Mouse (Mus musculus) megakaryocyte, adult 5-6 weeks (primary cell): ENCODE measurements around the gene Serpina3g. TPM values are rescaled to one million over a fixed set of nuclear protein-coding genes. Genes with fewer than 3 reads are reported as not detected.

Experiments used
- ATAC-seq: 2 replicates; pipeline ENCODE4 v1.8.0; 2016; ENCODE audit warnings: mild to moderate bottlenecking, inconsistent platforms; ENCODE audit not compliant: poor library complexity, severe bottlenecking
- total RNA-seq, 2 experiments: library from RNA; stranded (forward) in 1 of 2; stranded (reverse) in 1 of 2; fragments of 153-499, 151-499 nt in 1 of 2; fragments of 221-1000, 200-1000 nt in 1 of 2; gene quantifications; 2 replicates each; pipeline versions ENCODE4 v1.2.3 to v1.2.4; 2015 to 2017

Serpina3g gene
- total RNA-seq, 2 experiments from 2014 or later = 4.2 to 4.9 TPM

DNA sequence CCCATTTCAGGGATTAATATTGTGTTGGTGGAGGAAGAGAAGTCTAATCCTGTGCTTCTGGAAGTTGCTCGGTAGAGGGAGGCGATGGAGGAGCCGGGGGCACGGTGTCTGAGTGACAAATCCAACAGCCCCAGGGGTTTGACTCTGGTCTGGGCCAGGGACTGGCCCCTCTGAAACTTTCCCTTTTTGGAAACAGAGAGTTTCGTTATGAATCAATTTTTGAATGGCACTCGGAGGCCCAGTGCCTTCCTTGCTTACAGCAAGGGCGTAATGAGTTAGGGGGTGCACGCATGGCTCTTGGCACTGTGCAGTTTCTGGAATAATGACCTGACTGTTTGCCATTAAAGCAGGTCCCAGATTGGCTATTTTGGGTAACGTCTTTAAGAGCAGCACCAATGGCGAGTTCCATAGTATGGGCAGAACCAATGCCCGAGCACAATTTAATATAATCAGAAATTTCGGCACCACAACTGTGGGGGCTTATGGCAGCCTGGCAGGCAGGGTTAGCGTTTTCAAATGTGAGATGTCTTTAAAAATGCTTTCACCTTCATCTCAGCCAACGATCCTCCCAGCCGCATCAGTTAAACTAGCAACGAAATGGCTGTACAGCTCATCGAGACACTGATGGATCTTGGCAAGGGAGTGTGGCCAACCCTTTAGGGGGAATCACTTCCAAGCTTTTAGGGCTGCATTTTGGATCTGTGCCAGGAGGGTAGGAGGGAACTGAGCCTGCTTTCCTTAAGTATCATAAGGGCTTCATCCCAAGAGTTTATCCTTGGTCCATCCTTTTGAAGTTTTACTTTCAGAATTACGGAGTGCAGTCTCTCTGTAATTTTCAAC is 42.4 kb downstream of the Serpina3g start:
- no peak for ATAC-seq

DNA sequence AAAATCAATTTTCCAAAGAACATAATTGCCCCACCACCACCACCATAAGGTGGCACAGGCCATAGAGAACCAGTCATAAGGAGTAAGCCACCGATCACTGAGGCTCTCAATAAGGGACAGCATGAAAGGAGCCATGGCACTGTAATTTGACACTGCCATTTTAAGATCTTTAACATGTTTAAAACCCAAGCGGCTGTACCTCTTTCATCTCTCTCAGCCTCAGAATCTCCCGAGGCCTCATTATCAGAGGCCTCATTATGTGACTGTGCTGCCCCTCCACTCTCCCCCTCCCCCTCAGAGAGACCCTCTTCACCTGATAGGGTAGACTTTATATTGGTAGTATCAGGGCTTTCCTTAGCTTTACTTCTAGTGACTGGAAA is 43.0 kb downstream of the Serpina3g start:
- no peak for ATAC-seq

DNA sequence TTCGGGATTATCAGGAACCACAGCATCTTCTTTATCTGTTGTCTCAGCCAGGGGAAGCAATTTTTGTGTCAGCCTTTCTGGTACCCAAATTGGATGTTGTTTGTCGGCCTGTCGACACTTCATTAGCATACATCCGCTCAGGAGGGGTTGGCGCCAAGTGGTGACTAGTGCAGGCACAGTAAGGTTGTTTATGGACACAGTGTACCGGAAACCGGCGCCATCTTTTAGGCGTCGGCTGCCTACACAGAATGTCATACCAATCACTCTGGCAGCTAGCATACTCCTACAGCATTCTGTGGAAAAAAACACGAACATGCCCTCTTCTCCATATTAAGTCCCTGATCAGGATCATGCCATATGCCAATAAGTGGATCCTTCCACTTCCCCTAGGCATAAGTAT is 47.3 kb downstream of the Serpina3g start:
- no peak for ATAC-seq

DNA sequence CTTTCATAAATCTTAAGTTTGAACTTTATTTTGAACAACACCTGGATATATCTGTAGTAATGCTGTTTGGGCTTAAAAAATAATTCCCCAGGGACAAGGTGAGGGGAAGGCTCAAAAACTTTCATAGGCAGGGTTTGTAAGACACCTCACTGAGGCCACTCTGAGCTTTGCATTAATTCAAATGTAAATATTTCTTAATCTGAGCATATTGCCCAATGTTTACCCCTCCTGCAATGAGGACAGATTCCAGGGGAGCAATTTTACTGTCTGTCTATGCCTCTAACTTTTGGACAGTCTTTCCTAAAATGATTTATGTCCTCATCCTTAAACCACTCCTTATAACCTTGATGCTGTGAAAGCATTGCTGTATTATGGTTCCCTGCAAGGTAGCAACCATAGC is 52.3 kb downstream of the Serpina3g start:
- ATAC-seq = no peak

DNA sequence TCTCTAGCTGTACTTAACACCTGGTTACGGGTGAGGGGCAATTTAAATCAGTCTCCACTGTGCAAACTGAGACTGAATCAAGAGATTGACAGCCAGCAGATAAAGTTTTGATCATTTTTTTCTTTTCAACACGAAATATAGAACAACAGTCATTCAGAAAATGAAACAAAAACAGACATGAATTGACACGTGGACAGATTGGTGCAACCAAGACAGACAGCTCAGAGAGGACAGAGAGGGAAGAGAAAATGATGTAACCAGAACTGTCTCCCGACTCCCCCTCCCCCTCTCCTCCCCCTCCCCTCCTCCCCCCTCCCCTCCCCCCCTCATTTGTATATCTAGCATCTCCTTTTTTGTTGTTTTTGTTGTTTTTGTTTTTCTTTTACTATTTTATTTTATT is 53.8 kb downstream of the Serpina3g start:
- no peak for ATAC-seq

Other genes with a start within 250 kb of the Serpina3g start
- 0.22 and 0.34 TPM in 2 replicates for gene Serpina11, start 246.3 kb upstream of the Serpina3g start, total RNA-seq (2015)
- 0.77 and 1.3 TPM in 2 replicates for gene Serpina11, start 246.3 kb upstream of the Serpina3g start, total RNA-seq (2017)
- not detected in 2 replicates for gene Serpina9, start 222.5 kb upstream of the Serpina3g start, total RNA-seq (2015)
- gene Serpina9, start 222.5 kb upstream of the Serpina3g start, total RNA-seq (2017) = not detected in 2 replicates
- gene Serpina12, start 191.8 kb upstream of the Serpina3g start, total RNA-seq (2015) = 0.05 and 0.07 TPM in 2 replicates
- gene Serpina12, start 191.8 kb upstream of the Serpina3g start, total RNA-seq (2017) = not detected in 2 replicates
- gene Serpina5, start 135.1 kb upstream of the Serpina3g start, total RNA-seq (2015) = not detected in 2 replicates
- gene Serpina5, start 135.1 kb upstream of the Serpina3g start, total RNA-seq (2017) = not detected in 2 replicates
- gene Serpina3a, start 123.5 kb upstream of the Serpina3g start, total RNA-seq (2015) = not detected in 2 replicates
- gene Serpina3a, start 123.5 kb upstream of the Serpina3g start, total RNA-seq (2017) = not detected in 2 replicates
- gene Serpina3b, start 108.2 kb upstream of the Serpina3g start, total RNA-seq (2015) = not detected in 2 replicates
- not detected in 2 replicates for gene Serpina3b, start 108.2 kb upstream of the Serpina3g start, total RNA-seq (2017)
- 0.40 TPM in 1 of 2 replicates, not detected in the other for gene Serpina3c, start 82.4 kb upstream of the Serpina3g start, total RNA-seq (2015)
- 0.45 TPM in 1 of 2 replicates, not detected in the other for gene Serpina3c, start 82.4 kb upstream of the Serpina3g start, total RNA-seq (2017)
- 1.2 and 1.5 TPM in 2 replicates for gene Serpina3f, start 21.7 kb upstream of the Serpina3g start, total RNA-seq (2015)
- gene Serpina3f, start 21.7 kb upstream of the Serpina3g start, total RNA-seq (2017) = 0.59 and 0.81 TPM in 2 replicates
- not detected in 2 replicates for gene Serpina3i, start 26.9 kb downstream of the Serpina3g start, total RNA-seq (2015)
- gene Serpina3i, start 26.9 kb downstream of the Serpina3g start, total RNA-seq (2017) = not detected in 2 replicates
- not detected in 2 replicates for gene Serpina3j, start 78.3 kb downstream of the Serpina3g start, total RNA-seq (2015)
- gene Serpina3j, start 78.3 kb downstream of the Serpina3g start, total RNA-seq (2017) = not detected in 2 replicates
- not detected in 2 replicates for gene Serpina3k, start 102.2 kb downstream of the Serpina3g start, total RNA-seq (2015)
- not detected in 2 replicates for gene Serpina3k, start 102.2 kb downstream of the Serpina3g start, total RNA-seq (2017)
- gene Serpina3m, start 102.2 kb downstream of the Serpina3g start, total RNA-seq (2015) = not detected in 2 replicates
- not detected in 2 replicates for gene Serpina3m, start 102.2 kb downstream of the Serpina3g start, total RNA-seq (2017)
- 0.23 and 0.31 TPM in 2 replicates for gene Serpina3n, start 170.5 kb downstream of the Serpina3g start, total RNA-seq (2015)
- gene Serpina3n, start 170.5 kb downstream of the Serpina3g start, total RNA-seq (2017) = not detected in 2 replicates
- not detected in 2 replicates for gene Gsc, start 237.1 kb downstream of the Serpina3g start, total RNA-seq (2015)
- gene Gsc, start 237.1 kb downstream of the Serpina3g start, total RNA-seq (2017) = not detected in 2 replicates